Mouse (Mus musculus) E14TG2a.4 (cell line): ENCODE data around the gene Dusp6.

Experiments used
- H3K27me3 ChIP-seq: 2 replicates; pipeline ENCODE4 v1.6.1; 2014; ENCODE audit warnings: low read length, control low read depth; ENCODE audit not compliant: insufficient read depth
- H3K36me3 ChIP-seq: 2 replicates; pipeline ENCODE4 v1.6.1; 2014; ENCODE audit warnings: low read length, control low read depth; ENCODE audit not compliant: insufficient read depth
- H3K4me1 ChIP-seq: replicated peaks from 2 replicates; pipeline ENCODE4 v1.6.1; 2014; ENCODE audit warnings: low read depth, low read length, control low read depth
- H3K4me3 ChIP-seq: replicated peaks from 2 replicates; pipeline ENCODE4 v1.5.1; 2014; ENCODE audit warnings: mild to moderate bottlenecking, low read length
- H3K9me3 ChIP-seq: 2 replicates; pipeline ENCODE4 v1.6.1; 2014; ENCODE audit warnings: low read length, control low read depth
- CTCF ChIP-seq: conservative IDR thresholded peaks from 2 replicates; pipeline ENCODE4 v1.5.1; 2014; ENCODE audit warnings: low read length
- NANOG ChIP-seq: IDR thresholded peaks from 2 replicates; pipeline ENCODE4 v1.6.1; 2014; ENCODE audit warnings: borderline replicate concordance, low read length, mixed read lengths
- POU5F1 ChIP-seq: IDR thresholded peaks from 2 replicates; pipeline ENCODE4 v1.6.1; 2014; ENCODE audit warnings: low read length, borderline replicate concordance

Gene Dusp6

DNA sequence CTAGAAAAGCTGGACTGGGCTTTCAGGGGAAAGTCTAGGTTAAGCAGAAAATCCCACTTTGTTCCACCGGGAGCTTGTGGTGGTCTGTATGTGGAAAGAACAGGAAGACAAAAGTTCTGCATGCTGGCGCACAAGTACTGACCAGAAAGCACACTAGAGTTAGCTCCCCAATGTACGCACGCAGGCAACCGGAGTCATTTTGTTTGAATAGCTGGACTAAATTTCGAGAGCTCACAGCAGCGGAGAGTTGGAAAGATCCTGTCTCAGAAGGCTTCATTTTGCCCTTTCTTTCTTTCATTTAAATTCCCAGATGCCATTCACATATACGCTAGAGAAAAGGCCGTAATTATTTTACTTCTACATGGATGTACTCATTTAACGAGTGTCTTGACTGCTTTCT, 20.3 kb upstream of the Dusp6 start:
- Histone ChIP-seq H3K4me1 (peaks cover 14% of the 10 kb centered on the region), H3K9me3 (no peaks in the 10 kb centered on the region), H3K4me3 (no peak overlapping the region), H3K27me3 (no peaks in the 10 kb centered on the region), H3K36me3 (no peaks in the 10 kb centered on the region)
- no peak for TF ChIP-seq NANOG
- no peak for TF ChIP-seq POU5F1
- TF ChIP-seq CTCF: no peak

DNA sequence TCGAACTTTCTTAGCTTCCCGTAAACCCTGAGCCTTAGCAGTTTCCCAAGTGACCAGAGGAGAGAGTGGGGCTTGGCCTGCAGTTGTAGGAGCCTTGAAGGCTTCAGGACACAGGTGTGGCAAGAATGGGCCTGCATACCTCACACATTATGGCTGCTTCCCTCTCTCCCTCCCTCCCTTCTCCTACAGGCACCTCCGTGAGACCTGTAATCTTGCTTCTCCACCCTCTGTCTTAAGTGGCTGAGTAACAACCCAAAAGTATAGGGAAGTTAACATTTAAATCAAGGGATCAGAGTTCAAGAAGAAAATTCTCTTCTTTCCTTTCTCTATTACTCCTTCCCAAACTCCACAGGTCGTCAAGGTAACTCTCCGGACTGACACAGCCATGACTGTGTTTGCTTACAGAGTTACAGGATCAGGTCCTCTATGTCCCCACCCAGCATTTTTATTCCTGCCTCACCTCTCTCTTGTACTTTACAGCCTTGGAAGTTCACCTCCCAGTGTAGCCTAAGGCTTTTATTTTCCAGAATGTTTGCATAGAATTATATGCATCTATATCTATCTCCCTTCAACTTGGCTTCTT, 19.0 kb upstream of the Dusp6 start:
- peaks cover 14% of the 10 kb centered on the region for H3K4me1 ChIP-seq
- TF ChIP-seq POU5F1 (no peak), CTCF (no peak), NANOG (no peak)
- H3K4me3 ChIP-seq: no peak overlapping the region
- no peaks in the 10 kb centered on the region for H3K27me3 ChIP-seq
- no peaks in the 10 kb centered on the region for H3K9me3 ChIP-seq
- H3K36me3 ChIP-seq: no peaks in the 10 kb centered on the region

- H3K36me3 ChIP-seq: no peaks in the 10 kb centered on the region
- no peaks in the 10 kb centered on the region for H3K9me3 ChIP-seq
- no peaks in the 10 kb centered on the region for H3K27me3 ChIP-seq
- TF ChIP-seq POU5F1 (no peak), CTCF (no peak), NANOG (no peak)
- peaks cover 14% of the 10 kb centered on the region for H3K4me1 ChIP-seq
- H3K4me3 ChIP-seq: no peak overlapping the region
These were observed 18.3 kb upstream of the Dusp6 start for GRCm38 (mm10) chr10:99244655-99245260.

DNA sequence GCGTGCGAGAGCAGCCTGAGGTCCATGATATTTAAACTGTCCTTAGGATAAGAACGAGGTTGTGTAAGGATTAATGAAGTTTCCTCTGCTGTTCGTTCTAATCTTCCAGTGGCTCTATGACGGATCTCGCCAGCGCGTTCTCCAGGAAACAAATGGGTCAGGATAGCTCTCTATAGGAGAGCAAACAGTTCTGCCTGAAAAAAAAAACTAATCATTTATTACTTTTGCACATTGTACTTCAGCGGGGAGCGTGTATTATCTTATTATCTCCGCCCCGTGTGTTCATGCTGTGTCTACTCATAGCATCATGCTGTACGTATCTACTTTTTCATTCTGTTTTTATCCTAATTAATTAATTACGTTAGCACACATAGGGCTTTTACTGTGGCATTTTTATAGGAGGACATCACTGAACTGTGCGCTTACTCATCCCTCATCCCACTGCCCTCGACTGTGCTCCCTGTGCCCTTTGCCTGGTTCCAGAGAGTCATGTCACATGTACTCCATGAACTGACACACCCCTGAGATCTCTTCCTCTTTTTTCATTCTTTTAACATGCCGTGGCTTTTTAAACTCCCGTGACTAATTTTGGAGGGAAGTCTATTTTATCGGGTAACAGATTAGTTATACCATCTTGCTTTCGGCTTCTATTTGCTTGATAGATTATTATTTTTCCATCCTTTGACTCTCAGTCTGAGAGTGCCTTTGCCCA, 16.1 kb upstream of the Dusp6 start:
- H3K4me3 ChIP-seq: no peak overlapping the region
- no peaks in the 10 kb centered on the region for H3K9me3 ChIP-seq
- peaks cover 14% of the 10 kb centered on the region; the same call in 1 of the 2 replicates for H3K4me1 ChIP-seq

DNA sequence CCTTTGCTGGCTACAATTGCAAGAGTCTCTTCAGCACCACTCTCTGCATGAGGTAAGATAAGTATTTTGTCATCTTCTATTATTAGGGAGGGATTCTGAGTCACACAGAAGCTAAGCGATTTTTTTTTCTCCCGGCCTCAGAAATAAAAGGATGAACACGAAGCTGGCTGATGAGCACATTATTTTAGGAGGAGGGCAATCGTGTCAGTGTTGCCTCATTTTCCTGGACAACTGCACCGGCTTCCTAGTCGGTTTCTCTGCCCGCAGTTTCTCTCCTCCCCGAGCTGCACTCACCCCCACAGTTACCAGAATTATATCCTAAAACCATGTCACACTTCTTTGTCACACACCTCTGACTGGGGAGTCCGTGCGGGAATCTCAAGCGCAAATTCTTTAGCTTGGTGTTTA, 12.2 kb upstream of the Dusp6 start:
- H3K9me3 ChIP-seq: no peaks in the 10 kb centered on the region
- TF ChIP-seq NANOG (no peak), POU5F1 (no peak), CTCF (no peak)
- H3K36me3 ChIP-seq: no peaks in the 10 kb centered on the region
- 0 out of 2 replicates have a peak, but pooled peaks cover 6% of the 10 kb centered on the region for H3K27me3 ChIP-seq
- no peak overlapping the region for H3K4me3 ChIP-seq
- peaks cover 7% of the 10 kb centered on the region; the same call in 1 of the 2 replicates for H3K4me1 ChIP-seq

More for the DNA sequence above, 16.1 kb upstream of the Dusp6 start:
- H3K27me3 ChIP-seq: 0 out of 2 replicates have a peak, but pooled peaks cover 6% of the 10 kb centered on the region
- H3K36me3 ChIP-seq: no peaks in the 10 kb centered on the region
- TF ChIP-seq NANOG (no peak), POU5F1 (no peak), CTCF (no peak)

DNA sequence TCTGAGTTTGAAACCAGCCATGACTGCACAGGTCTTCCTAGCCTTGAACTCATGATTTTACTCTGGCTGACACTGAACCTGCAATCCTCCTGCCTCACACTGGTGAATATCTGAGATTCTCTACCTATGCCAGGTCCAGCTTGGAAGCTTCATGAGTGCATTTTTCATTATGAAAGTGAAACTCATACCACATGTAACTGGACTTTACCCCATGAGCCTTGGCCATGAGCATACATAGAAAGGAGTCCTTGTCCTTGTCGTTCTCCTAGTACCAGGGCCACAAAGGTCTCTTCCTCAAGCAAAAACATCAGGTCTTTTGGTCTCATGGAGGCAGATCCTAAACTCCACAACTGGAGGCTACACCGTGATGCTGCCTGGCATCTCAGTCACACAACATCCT, 9.6 kb upstream of the Dusp6 start:
- TF ChIP-seq CTCF: no peak
- TF ChIP-seq POU5F1: no peak
- no peak for TF ChIP-seq NANOG
- no peaks in the 10 kb centered on the region for H3K36me3 ChIP-seq
- H3K4me1 ChIP-seq: peaks cover 14% of the 10 kb centered on the region
- 0 out of 2 replicates have a peak, but pooled peaks cover 6% of the 10 kb centered on the region for H3K27me3 ChIP-seq
- no peaks in the 10 kb centered on the region for H3K9me3 ChIP-seq
- no peak overlapping the region for H3K4me3 ChIP-seq

- H3K4me3 ChIP-seq: no peak overlapping the region
- TF ChIP-seq CTCF: no peak
- no peak for TF ChIP-seq POU5F1
- no peak for TF ChIP-seq NANOG
These were observed 7.0 kb upstream of the Dusp6 start for GRCm38 (mm10) chr10:99255830-99256570.

GRCm38 (mm10) chr10:99257531-99257930, 5.5 kb upstream of the Dusp6 start:
- peaks cover 21% of the 10 kb centered on the region for H3K4me1 ChIP-seq
- H3K27me3 ChIP-seq: no peaks in the 10 kb centered on the region
- no peaks in the 10 kb centered on the region for H3K9me3 ChIP-seq
- H3K36me3 ChIP-seq: no peaks in the 10 kb centered on the region
- TF ChIP-seq NANOG (no peak), POU5F1 (no peak), CTCF (no peak)
- no peak overlapping the region for H3K4me3 ChIP-seq

More at GRCm38 (mm10) chr10:99255830-99256570, 7.0 kb upstream of the Dusp6 start:
- Histone ChIP-seq H3K9me3 (no peaks in the 10 kb centered on the region), H3K27me3 (0 out of 2 replicates have a peak, but pooled peaks cover 6% of the 10 kb centered on the region), H3K36me3 (no peaks in the 10 kb centered on the region), H3K4me1 (peaks cover 25% of the 10 kb centered on the region)
